Mouse (Mus musculus): ENCODE measurements around the gene Vmn1r70. TPM values are rescaled to one million over a fixed set of nuclear protein-coding genes. Genes with fewer than 3 reads are reported as not detected.

Gene Vmn1r70
- polyA plus RNA-seq (2016; fragmentation: Nextera tagmentation; extraction: Ambion mirVana) = not detected in 2 replicates

- no peak within 1 kb of the TSS for H3K9ac ChIP-seq (replicated peaks)
- ATAC-seq (ENCODE audit: insufficient number of reproducible peaks, insufficient read depth, low FRiP score, low TSS enrichment, low read depth) = no peak
- no peak within 1 kb of the TSS for H3K27ac ChIP-seq
- no peaks in the 10 kb centered on the region for H3K36me3 ChIP-seq
- 77% methylated on average over 1 of the region's 1 CpGs for WGBS
- H3K4me1 ChIP-seq (replicated peaks) = no peaks in the 10 kb centered on the region
- no peaks in the 10 kb centered on the region for H3K27me3 ChIP-seq
- H3K4me2 ChIP-seq = no peak within 1 kb of the TSS
- H3K9me3 ChIP-seq = peaks cover 36% of the 10 kb centered on the region
- H3K4me3 ChIP-seq (replicated peaks) = no peak within 1 kb of the TSS
Measured at GRCm38 (mm10) chr7:10631232-10631631, at the start of gene Vmn1r70. Gene Vmn1r70 (plus strand): TSS chr7:10631532.

- Histone ChIP-seq H3K4me1 (replicated peaks) (no peaks in the 10 kb centered on the region), H3K27me3 (no peaks in the 10 kb centered on the region), H3K4me2 (no peak within 1 kb of the TSS), H3K9me3 (peaks cover 24% of the 10 kb centered on the region), H3K36me3 (no peaks in the 10 kb centered on the region), H3K9ac (replicated peaks) (no peak within 1 kb of the TSS), H3K4me3 (replicated peaks) (no peak within 1 kb of the TSS), H3K27ac (no peak within 1 kb of the TSS)
- no peak for ATAC-seq (ENCODE audit: insufficient number of reproducible peaks, insufficient read depth, low FRiP score, low TSS enrichment, low read depth)
Measured at GRCm38 (mm10) chr7:10613559-10613958, 17.8 kb upstream of the Vmn1r70 start, which contains the start of gene Vmn1r69. Gene Vmn1r69 (minus strand): TSS chr7:10613659.

Other genes with a start within 250 kb of the Vmn1r70 start
- not detected in 2 replicates for gene Vmn1r67, start 188.2 kb upstream of the Vmn1r70 start, polyA plus RNA-seq (2016; fragmentation: Nextera tagmentation; extraction: Ambion mirVana)
- gene Zik1, start 136.1 kb upstream of the Vmn1r70 start, polyA plus RNA-seq (2016; fragmentation: Nextera tagmentation; extraction: Ambion mirVana) = 32.4 TPM in 2 replicates
- gene Vmn1r68, start 73.0 kb upstream of the Vmn1r70 start, polyA plus RNA-seq (2016; fragmentation: Nextera tagmentation; extraction: Ambion mirVana) = not detected in 2 replicates
- not detected in 2 replicates for gene Vmn1r69, start 17.9 kb upstream of the Vmn1r70 start, polyA plus RNA-seq (2016; fragmentation: Nextera tagmentation; extraction: Ambion mirVana)
- gene Nlrp4b, start 56.3 kb downstream of the Vmn1r70 start, polyA plus RNA-seq (2016; fragmentation: Nextera tagmentation; extraction: Ambion mirVana) = not detected in 2 replicates
- not detected in 2 replicates for gene Vmn1r71, start 122.8 kb downstream of the Vmn1r70 start, polyA plus RNA-seq (2016; fragmentation: Nextera tagmentation; extraction: Ambion mirVana)